Mouse (Mus musculus): ENCODE results near the gene Rnf144a. TPM values are rescaled to one million over a fixed set of nuclear protein-coding genes. Genes with fewer than 3 reads are reported as not detected.
"Not testable (repeated sequence)": the region's sequence is repeated elsewhere in the genome, so short reads cannot be mapped to it uniquely, and the experiment has no call there.

Rnf144a gene
- total RNA-seq (2014; fragmentation: Nextera tagmentation) = 26.1 and 33.5 TPM in 2 replicates
- 13.5 and 13.6 TPM in 2 replicates for total RNA-seq (2017)

- ATAC-seq (replicated peaks; ENCODE audit: poor library complexity, severe bottlenecking) = peak; percentile 84
These were observed at the start of gene Rnf144a for GRCm38 (mm10) chr12:26415104-26415771. Gene Rnf144a, minus strand, starts transcription at chr12:26415254.

- ATAC-seq (replicated peaks; ENCODE audit: poor library complexity, severe bottlenecking) = peak; percentile 87
These were observed 45.0 kb upstream of the Rnf144a start for GRCm38 (mm10) chr12:26460091-26460490.

- peak; percentile 79 for ATAC-seq (replicated peaks; ENCODE audit: poor library complexity, severe bottlenecking)
These were observed 41.1 kb upstream of the Rnf144a start, which contains the start of gene Rsad2 for GRCm38 (mm10) chr12:26456028-26456698. Gene Rsad2, minus strand, starts transcription at chr12:26456452.

GRCm38 (mm10) chr12:26454682-26455081 lies 39.6 kb upstream of the Rnf144a start:
- ATAC-seq (replicated peaks; ENCODE audit: poor library complexity, severe bottlenecking) = no peak

GRCm38 (mm10) chr12:26452951-26453350 lies 37.9 kb upstream of the Rnf144a start:
- peak; percentile 12; the same call in 1 of the 2 replicates for ATAC-seq (replicated peaks; ENCODE audit: poor library complexity, severe bottlenecking)

GRCm38 (mm10) chr12:26451150-26451549 lies 36.1 kb upstream of the Rnf144a start:
- peak; percentile 34; the same call in 1 of the 2 replicates for ATAC-seq (replicated peaks; ENCODE audit: poor library complexity, severe bottlenecking)

- peak; percentile 81 for ATAC-seq (replicated peaks; ENCODE audit: poor library complexity, severe bottlenecking)
These were observed 34.4 kb upstream of the Rnf144a start for GRCm38 (mm10) chr12:26449483-26449882.

- no peak for ATAC-seq (replicated peaks; ENCODE audit: poor library complexity, severe bottlenecking)
These were observed 31.5 kb upstream of the Rnf144a start for GRCm38 (mm10) chr12:26446377-26447045.

- no peak for ATAC-seq (replicated peaks; ENCODE audit: poor library complexity, severe bottlenecking)
These were observed 29.5 kb upstream of the Rnf144a start for GRCm38 (mm10) chr12:26444511-26444910.

GRCm38 (mm10) chr12:26444054-26444453 lies 29.0 kb upstream of the Rnf144a start:
- peak; percentile 43; the same call in 1 of the 2 replicates for ATAC-seq (replicated peaks; ENCODE audit: poor library complexity, severe bottlenecking)

GRCm38 (mm10) chr12:26439366-26439765 lies 24.3 kb upstream of the Rnf144a start:
- ATAC-seq (replicated peaks; ENCODE audit: poor library complexity, severe bottlenecking) = peak; percentile 87

- ATAC-seq (replicated peaks; ENCODE audit: poor library complexity, severe bottlenecking) = no peak
These were observed 22.9 kb upstream of the Rnf144a start for GRCm38 (mm10) chr12:26437950-26438349.

- ATAC-seq (replicated peaks; ENCODE audit: poor library complexity, severe bottlenecking) = 0 out of 2 replicates have a peak, but pooled peaks have one; percentile 10
These were observed 21.3 kb upstream of the Rnf144a start for GRCm38 (mm10) chr12:26436334-26436733.

- not testable (repeated sequence) for ATAC-seq (replicated peaks; ENCODE audit: poor library complexity, severe bottlenecking)
These were observed 13.7 kb upstream of the Rnf144a start for GRCm38 (mm10) chr12:26428771-26429170.

GRCm38 (mm10) chr12:26424841-26425240 lies 9.8 kb upstream of the Rnf144a start:
- ATAC-seq (replicated peaks; ENCODE audit: poor library complexity, severe bottlenecking) = peak; percentile 62; the same call in 1 of the 2 replicates

GRCm38 (mm10) chr12:26418322-26418721 lies 3.3 kb upstream of the Rnf144a start:
- ATAC-seq (replicated peaks; ENCODE audit: poor library complexity, severe bottlenecking) = peak; percentile 70

- no peak for ATAC-seq (replicated peaks; ENCODE audit: poor library complexity, severe bottlenecking)
These were observed 1.7 kb upstream of the Rnf144a start for GRCm38 (mm10) chr12:26416636-26417295.

GRCm38 (mm10) chr12:26414451-26415103 lies 477 bp downstream of the Rnf144a start:
- peak; percentile 29 for ATAC-seq (replicated peaks; ENCODE audit: poor library complexity, severe bottlenecking)

GRCm38 (mm10) chr12:26413961-26414411 lies 1.1 kb downstream of the Rnf144a start:
- ATAC-seq (replicated peaks; ENCODE audit: poor library complexity, severe bottlenecking) = no peak

GRCm38 (mm10) chr12:26412802-26413201 lies 2.3 kb downstream of the Rnf144a start:
- ATAC-seq (replicated peaks; ENCODE audit: poor library complexity, severe bottlenecking) = no peak

Data from granulocyte monocyte progenitor cell, adult 5-6 weeks (primary cell).